Mouse (Mus musculus): Measurements from ENCODE around the gene Vwa8. TPM values are rescaled to one million over a fixed set of nuclear protein-coding genes. Genes with fewer than 3 reads are reported as not detected.

Gene Vwa8
- total RNA-seq, 2 experiments from 2014 or later = 18.6 to 21.4 TPM

GRCm38 (mm10) chr14:79214660-79215249, 365.9 kb downstream of the Vwa8 start:
- DNase-seq (ENCODE audit: low spot score in 2 of 2) = peak in 1 of 2 experiments; percentile 2

GRCm38 (mm10) chr14:79216366-79216765, 367.5 kb downstream of the Vwa8 start:
- no peak for DNase-seq (ENCODE audit: low spot score in 2 of 2)

GRCm38 (mm10) chr14:79223431-79224036, 374.7 kb downstream of the Vwa8 start:
- DNase-seq (ENCODE audit: low spot score in 2 of 2) = no peak

- DNase-seq (ENCODE audit: low spot score in 2 of 2) = no peak
Observed at GRCm38 (mm10) chr14:79225458-79225857, 376.6 kb downstream of the Vwa8 start.

- DNase-seq (ENCODE audit: low spot score in 2 of 2) = no peak
Observed at GRCm38 (mm10) chr14:79226056-79226455, 377.2 kb downstream of the Vwa8 start.

GRCm38 (mm10) chr14:79226741-79227140, 377.9 kb downstream of the Vwa8 start:
- no peak for DNase-seq (ENCODE audit: low spot score in 2 of 2)

GRCm38 (mm10) chr14:79227955-79228354, 379.1 kb downstream of the Vwa8 start:
- DNase-seq (ENCODE audit: low spot score in 2 of 2) = no peak

- DNase-seq (ENCODE audit: low spot score in 2 of 2) = no peak
Observed at GRCm38 (mm10) chr14:79231677-79232076, 382.8 kb downstream of the Vwa8 start.

- no peak for DNase-seq (ENCODE audit: low spot score in 2 of 2)
Observed at GRCm38 (mm10) chr14:79233697-79234096, 384.8 kb downstream of the Vwa8 start.

- no peak for DNase-seq (ENCODE audit: low spot score in 2 of 2)
Observed at GRCm38 (mm10) chr14:79234513-79234912, 385.7 kb downstream of the Vwa8 start.

- DNase-seq (ENCODE audit: low spot score in 2 of 2) = no peak
Observed at GRCm38 (mm10) chr14:79235157-79235556, 386.3 kb downstream of the Vwa8 start.

GRCm38 (mm10) chr14:79236261-79236660, 387.4 kb downstream of the Vwa8 start:
- no peak for DNase-seq (ENCODE audit: low spot score in 2 of 2)

- no peak for DNase-seq (ENCODE audit: low spot score in 2 of 2)
Observed at GRCm38 (mm10) chr14:79239402-79239801, 390.6 kb downstream of the Vwa8 start.

- DNase-seq (ENCODE audit: low spot score in 2 of 2) = no peak
Observed at GRCm38 (mm10) chr14:79241057-79241570, 392.3 kb downstream of the Vwa8 start.

- no peak for DNase-seq (ENCODE audit: low spot score in 2 of 2)
Observed at GRCm38 (mm10) chr14:79241656-79242385, 393.0 kb downstream of the Vwa8 start.

- DNase-seq (ENCODE audit: low spot score in 2 of 2) = no peak
Observed at GRCm38 (mm10) chr14:79242386-79242720, 393.5 kb downstream of the Vwa8 start.

- DNase-seq (ENCODE audit: low spot score in 2 of 2) = no peak
Observed at GRCm38 (mm10) chr14:79243038-79243883, 394.4 kb downstream of the Vwa8 start.

- no peak for DNase-seq (ENCODE audit: low spot score in 2 of 2)
Observed at GRCm38 (mm10) chr14:79244571-79244970, 395.7 kb downstream of the Vwa8 start.

GRCm38 (mm10) chr14:79251727-79252285, 403.0 kb downstream of the Vwa8 start:
- DNase-seq (ENCODE audit: low spot score in 2 of 2) = no peak
